Mouse (Mus musculus) olfactory bulb, adult 2 months (tissue): ENCODE results near the gene Abca12.

Experiments
- CTCF ChIP-seq: fragments of 200-500 bp; IDR thresholded peaks from 2 replicates; pipeline ENCODE4 v1.5.1; 2012; ENCODE audit warnings: low read depth, mild to moderate bottlenecking, low read length, moderate library complexity; ENCODE audit not compliant: insufficient read depth
- POLR2A ChIP-seq: fragments of 200-500 bp; IDR thresholded peaks from 2 replicates; pipeline ENCODE4 v1.6.1; 2012; ENCODE audit warnings: mild to moderate bottlenecking, low read depth, low read length, moderate library complexity; ENCODE audit not compliant: insufficient read depth

DNA sequence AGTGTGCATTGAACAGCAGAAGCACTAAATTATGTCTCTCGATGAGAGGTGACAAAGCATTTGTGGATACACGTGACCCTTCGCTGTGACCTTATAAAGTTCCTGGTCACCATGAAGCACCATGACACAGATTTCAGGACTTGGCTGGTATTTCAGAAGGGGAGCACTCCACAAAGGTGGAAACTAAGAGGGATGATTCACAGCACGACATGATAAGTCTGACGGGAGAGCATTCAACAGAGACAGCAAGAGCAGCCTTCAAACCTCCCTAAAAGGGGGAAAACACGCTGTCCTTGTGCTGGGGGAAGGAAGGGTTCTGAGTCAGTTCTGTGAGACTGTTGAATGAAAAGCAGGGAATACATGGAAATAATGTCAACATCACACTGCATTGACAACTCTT lies 218.5 kb downstream of the Abca12 start:
- TF ChIP-seq POLR2A (no peak), CTCF (no peak)
